Mouse (Mus musculus): ENCODE results near the gene Far2. TPM values are rescaled to one million over a fixed set of nuclear protein-coding genes. Genes with fewer than 3 reads are reported as not detected.
"Not testable (repeated sequence)": the region's sequence is repeated elsewhere in the genome, so short reads cannot be mapped to it uniquely, and the experiment has no call there.

Gene Far2
- polyA plus RNA-seq, 1 experiment from 2014 or later: 20.5 TPM

DNA sequence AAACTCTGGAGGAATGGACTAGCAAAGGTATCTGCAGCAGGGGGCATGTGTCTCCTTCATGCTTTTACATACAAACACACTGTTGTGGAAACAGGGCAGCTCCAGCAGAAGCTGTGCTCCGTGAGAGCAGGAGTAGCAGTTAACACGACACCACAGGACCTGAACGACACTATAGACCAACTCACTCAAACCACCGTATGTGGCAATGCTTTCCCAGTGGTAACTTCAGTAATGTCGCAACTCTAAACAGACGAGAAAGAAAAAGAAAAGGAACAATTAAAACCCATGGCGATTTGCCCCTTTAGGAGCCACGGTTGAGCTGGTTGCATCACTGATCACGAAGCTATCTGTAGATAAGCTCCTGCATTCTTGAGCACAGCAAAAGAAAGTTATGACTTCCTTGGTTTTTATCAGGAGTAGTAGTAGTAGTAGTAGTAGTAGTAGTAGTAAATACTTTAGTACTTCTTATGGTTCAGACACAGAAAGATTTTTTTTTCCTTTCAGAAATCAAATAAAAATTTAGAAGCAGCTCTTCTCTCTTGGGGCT is 58.7 kb downstream of the Far2 start:
- H3K36me3 ChIP-seq (ENCODE audit: control insufficient read depth, insufficient read depth, low read length): no peaks in the 10 kb centered on the region
- H3K4me3 ChIP-seq (replicated peaks; ENCODE audit: low read depth, low read length): no peak overlapping the region
- WGBS: 77% methylated on average over 9 of the region's 9 CpGs
- H3K9me3 ChIP-seq (ENCODE audit: control insufficient read depth, low read length): no peaks in the 10 kb centered on the region
- H3K9ac ChIP-seq (replicated peaks; ENCODE audit: low read length): no peak overlapping the region
- H3K4me1 ChIP-seq (ENCODE audit: control insufficient read depth, insufficient read depth, low read length): no peaks in the 10 kb centered on the region
- no peak overlapping the region for H3K4me2 ChIP-seq (ENCODE audit: low read length)
- no peaks in the 10 kb centered on the region for H3K27me3 ChIP-seq (ENCODE audit: control insufficient read depth, insufficient read depth, low read length)
- ATAC-seq (ENCODE audit: low FRiP score, low TSS enrichment): no peak
- H3K27ac ChIP-seq (replicated peaks; ENCODE audit: low read depth, low read length): no peak overlapping the region
- DNase-seq: no peak

DNA sequence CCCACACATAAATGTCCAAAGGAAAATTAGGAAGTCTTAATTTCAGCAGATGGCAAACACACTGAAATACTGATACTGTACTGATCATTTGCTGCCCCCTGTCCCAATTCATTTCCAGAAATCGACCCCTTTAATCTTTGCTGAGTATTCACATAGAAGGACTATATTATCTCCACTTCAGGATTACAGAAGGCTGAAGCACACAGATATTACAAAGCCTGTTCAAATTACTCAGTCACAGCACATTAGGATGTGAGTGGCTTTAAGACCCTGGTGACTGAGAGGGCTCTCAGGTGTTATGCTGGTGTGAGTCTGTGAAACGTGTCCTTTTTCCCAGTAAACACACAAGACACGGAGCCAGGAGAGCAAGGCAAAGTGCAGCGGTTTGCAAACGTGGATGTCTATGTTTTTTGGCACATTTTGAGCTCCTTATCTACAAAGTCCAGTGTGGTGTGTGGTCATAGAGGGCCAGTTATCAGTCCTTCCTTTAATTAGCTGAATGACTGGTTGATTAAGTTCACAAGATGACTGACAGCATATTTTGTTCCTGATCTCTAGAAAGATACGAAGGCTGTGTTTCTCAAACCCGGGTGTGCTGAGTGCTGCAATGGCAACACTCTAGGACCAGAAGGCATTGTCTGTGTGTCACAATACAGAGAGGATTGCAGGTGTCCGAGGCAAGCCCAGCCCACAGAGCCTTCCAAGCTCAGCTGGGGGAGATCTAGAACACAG is 61.8 kb downstream of the Far2 start:
- no peak overlapping the region for H3K4me3 ChIP-seq (replicated peaks; ENCODE audit: low read depth, low read length)
- no peaks in the 10 kb centered on the region for H3K27me3 ChIP-seq (ENCODE audit: control insufficient read depth, insufficient read depth, low read length)
- no peak overlapping the region for H3K9ac ChIP-seq (replicated peaks; ENCODE audit: low read length)
- no peak overlapping the region for H3K4me2 ChIP-seq (ENCODE audit: low read length)
- H3K36me3 ChIP-seq (ENCODE audit: control insufficient read depth, insufficient read depth, low read length): no peaks in the 10 kb centered on the region
- H3K4me1 ChIP-seq (ENCODE audit: control insufficient read depth, insufficient read depth, low read length): no peaks in the 10 kb centered on the region
- H3K27ac ChIP-seq (replicated peaks; ENCODE audit: low read depth, low read length): no peak overlapping the region
- no peaks in the 10 kb centered on the region for H3K9me3 ChIP-seq (ENCODE audit: control insufficient read depth, low read length)
- ATAC-seq (ENCODE audit: low FRiP score, low TSS enrichment) (no peak), DNase-seq (no peak)
- 57% methylated on average over 8 of the region's 8 CpGs for WGBS

- Histone ChIP-seq H3K4me3 (replicated peaks; ENCODE audit: low read depth, low read length) (no peak overlapping the region), H3K4me2 (ENCODE audit: low read length) (no peak overlapping the region), H3K4me1 (ENCODE audit: control insufficient read depth, insufficient read depth, low read length) (no peaks in the 10 kb centered on the region), H3K9ac (replicated peaks; ENCODE audit: low read length) (no peak overlapping the region), H3K9me3 (ENCODE audit: control insufficient read depth, low read length) (no peaks in the 10 kb centered on the region), H3K36me3 (ENCODE audit: control insufficient read depth, insufficient read depth, low read length) (no peaks in the 10 kb centered on the region), H3K27ac (replicated peaks; ENCODE audit: low read depth, low read length) (no peak overlapping the region), H3K27me3 (ENCODE audit: control insufficient read depth, insufficient read depth, low read length) (no peaks in the 10 kb centered on the region)
- WGBS: 86% methylated on average over 2 of the region's 2 CpGs
- DNase-seq (no peak), ATAC-seq (ENCODE audit: low FRiP score, low TSS enrichment) (no peak)
Measured at GRCm38 (mm10) chr6:148110996-148111633, 64.1 kb downstream of the Far2 start.

DNA sequence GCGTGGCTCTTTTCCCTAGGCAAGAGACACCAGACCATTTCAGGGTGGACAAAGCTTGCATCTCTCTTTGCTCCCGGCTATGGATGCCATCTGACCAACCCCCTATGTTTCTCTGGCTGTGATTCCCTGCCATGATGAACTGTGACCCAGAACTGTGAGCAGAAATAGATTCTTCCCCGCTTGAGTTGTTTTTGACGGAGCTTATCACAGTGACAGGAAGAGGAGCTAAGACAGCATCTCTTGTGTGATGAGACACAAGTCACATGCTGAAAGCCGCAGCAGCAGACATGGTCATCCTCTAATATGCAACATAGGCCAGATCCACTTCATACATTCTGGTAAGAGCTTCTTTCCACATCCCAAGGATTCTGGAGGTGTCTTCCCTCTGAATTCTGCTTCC is 69.3 kb downstream of the Far2 start:
- no peak for DNase-seq
- Histone ChIP-seq H3K4me3 (replicated peaks; ENCODE audit: low read depth, low read length) (no peak overlapping the region), H3K4me1 (ENCODE audit: control insufficient read depth, insufficient read depth, low read length) (no peaks in the 10 kb centered on the region), H3K9ac (replicated peaks; ENCODE audit: low read length) (no peak overlapping the region), H3K36me3 (ENCODE audit: control insufficient read depth, insufficient read depth, low read length) (no peaks in the 10 kb centered on the region), H3K27me3 (ENCODE audit: control insufficient read depth, insufficient read depth, low read length) (no peaks in the 10 kb centered on the region), H3K4me2 (ENCODE audit: low read length) (no peak overlapping the region), H3K27ac (replicated peaks; ENCODE audit: low read depth, low read length) (no peak overlapping the region), H3K9me3 (ENCODE audit: control insufficient read depth, low read length) (no peaks in the 10 kb centered on the region)
- WGBS: 88% methylated on average over 5 of the region's 5 CpGs
- ATAC-seq (ENCODE audit: low FRiP score, low TSS enrichment): no peak

- Histone ChIP-seq H3K36me3 (ENCODE audit: control insufficient read depth, insufficient read depth, low read length) (no peaks in the 10 kb centered on the region), H3K27me3 (ENCODE audit: control insufficient read depth, insufficient read depth, low read length) (no peaks in the 10 kb centered on the region), H3K9me3 (ENCODE audit: control insufficient read depth, low read length) (no peaks in the 10 kb centered on the region), H3K4me2 (ENCODE audit: low read length) (no peak overlapping the region), H3K27ac (replicated peaks; ENCODE audit: low read depth, low read length) (no peak overlapping the region), H3K4me1 (ENCODE audit: control insufficient read depth, insufficient read depth, low read length) (no peaks in the 10 kb centered on the region), H3K9ac (replicated peaks; ENCODE audit: low read length) (no peak overlapping the region), H3K4me3 (replicated peaks; ENCODE audit: low read depth, low read length) (no peak overlapping the region)
- no peak for DNase-seq
- no peak for ATAC-seq (ENCODE audit: low FRiP score, low TSS enrichment)
- 95% methylated on average over 3 of the region's 3 CpGs for WGBS
Measured at GRCm38 (mm10) chr6:148116907-148117306, 69.8 kb downstream of the Far2 start.

DNA sequence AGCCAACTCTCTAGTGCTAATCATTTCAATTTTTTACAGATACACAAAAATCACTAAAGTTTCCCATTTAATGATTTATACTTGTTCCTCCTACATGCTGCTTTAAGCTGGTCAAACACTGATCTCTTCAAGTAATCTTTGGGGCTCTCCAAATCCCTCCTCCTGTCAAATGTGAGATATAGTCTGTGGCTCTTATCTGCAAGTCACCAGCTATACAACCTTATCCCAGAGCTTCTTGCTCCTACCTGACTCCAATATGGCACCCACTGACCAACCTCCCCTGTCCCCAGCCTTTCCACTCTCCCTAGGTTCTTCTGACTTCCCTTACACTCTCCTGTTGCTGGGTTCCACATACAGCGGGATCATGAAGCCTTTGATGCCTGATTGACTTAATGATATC is 70.6 kb downstream of the Far2 start:
- no peak for DNase-seq
- Histone ChIP-seq H3K9me3 (ENCODE audit: control insufficient read depth, low read length) (no peaks in the 10 kb centered on the region), H3K36me3 (ENCODE audit: control insufficient read depth, insufficient read depth, low read length) (no peaks in the 10 kb centered on the region), H3K4me1 (ENCODE audit: control insufficient read depth, insufficient read depth, low read length) (no peaks in the 10 kb centered on the region), H3K4me3 (replicated peaks; ENCODE audit: low read depth, low read length) (no peak overlapping the region), H3K4me2 (ENCODE audit: low read length) (no peak overlapping the region), H3K27ac (replicated peaks; ENCODE audit: low read depth, low read length) (no peak overlapping the region), H3K27me3 (ENCODE audit: control insufficient read depth, insufficient read depth, low read length) (no peaks in the 10 kb centered on the region), H3K9ac (replicated peaks; ENCODE audit: low read length) (no peak overlapping the region)
- no peak for ATAC-seq (ENCODE audit: low FRiP score, low TSS enrichment)
- WGBS: 98% methylated on average over 1 of the region's 1 CpGs

GRCm38 (mm10) chr6:148120703-148121102 is 73.6 kb downstream of the Far2 start:
- Histone ChIP-seq H3K36me3 (ENCODE audit: control insufficient read depth, insufficient read depth, low read length) (no peaks in the 10 kb centered on the region), H3K9me3 (ENCODE audit: control insufficient read depth, low read length) (no peaks in the 10 kb centered on the region), H3K4me2 (ENCODE audit: low read length) (no peak overlapping the region), H3K27ac (replicated peaks; ENCODE audit: low read depth, low read length) (no peak overlapping the region), H3K4me3 (replicated peaks; ENCODE audit: low read depth, low read length) (no peak overlapping the region), H3K4me1 (ENCODE audit: control insufficient read depth, insufficient read depth, low read length) (no peaks in the 10 kb centered on the region), H3K27me3 (ENCODE audit: control insufficient read depth, insufficient read depth, low read length) (no peaks in the 10 kb centered on the region), H3K9ac (replicated peaks; ENCODE audit: low read length) (no peak overlapping the region)
- no peak for ATAC-seq (ENCODE audit: low FRiP score, low TSS enrichment)
- no peak for DNase-seq
- WGBS: 94% methylated on average over 1 of the region's 1 CpGs

- DNase-seq; H3K9me3 ChIP-seq (ENCODE audit: control insufficient read depth, low read length); H3K27me3 ChIP-seq (ENCODE audit: control insufficient read depth, insufficient read depth, low read length); H3K9ac ChIP-seq (replicated peaks; ENCODE audit: low read length); H3K36me3 ChIP-seq (ENCODE audit: control insufficient read depth, insufficient read depth, low read length); H3K4me1 ChIP-seq (ENCODE audit: control insufficient read depth, insufficient read depth, low read length); ATAC-seq (ENCODE audit: low FRiP score, low TSS enrichment); H3K27ac ChIP-seq (replicated peaks; ENCODE audit: low read depth, low read length); H3K4me2 ChIP-seq (ENCODE audit: low read length); H3K4me3 ChIP-seq (replicated peaks; ENCODE audit: low read depth, low read length): not testable (repeated sequence)
- WGBS: 92% methylated on average over 10 of the region's 10 CpGs
Measured at GRCm38 (mm10) chr6:148126851-148127250, 79.8 kb downstream of the Far2 start.

- 18% methylated on average over 10 of the region's 10 CpGs for whole genome bisulfite sequencing
- DNase-seq (peak; percentile 36), ATAC-seq (ENCODE audit: low FRiP score, low TSS enrichment) (no peak)
- H3K27me3 ChIP-seq (ENCODE audit: control insufficient read depth, insufficient read depth, low read length): no peaks in the 10 kb centered on the region
- peaks cover 10% of the 10 kb centered on the region; the same call in 1 of the 2 replicates for H3K4me1 ChIP-seq (ENCODE audit: control insufficient read depth, insufficient read depth, low read length)
- H3K9ac ChIP-seq (replicated peaks; ENCODE audit: low read length): no peak overlapping the region
- H3K9me3 ChIP-seq (ENCODE audit: control insufficient read depth, low read length): no peaks in the 10 kb centered on the region
- H3K4me2 ChIP-seq (ENCODE audit: low read length): peak overlapping the region; percentile 20; the same call in 1 of the 2 replicates
- no peak overlapping the region for H3K4me3 ChIP-seq (replicated peaks; ENCODE audit: low read depth, low read length)
- H3K27ac ChIP-seq (replicated peaks; ENCODE audit: low read depth, low read length): no peak overlapping the region
- H3K36me3 ChIP-seq (ENCODE audit: control insufficient read depth, insufficient read depth, low read length): no peaks in the 10 kb centered on the region
Measured at GRCm38 (mm10) chr6:148132314-148132713, 85.3 kb downstream of the Far2 start.

Data from midbrain, embryonic 14.5 days (tissue).